Mouse (Mus musculus): ENCODE measurements at regions not wholly inside any gene's neighbourhood (a gene's known extent, or its start where the extent isn't known, plus 50 kb on each side); places are given as distances from the start of the nearest gene placed in this dataset.

DNA sequence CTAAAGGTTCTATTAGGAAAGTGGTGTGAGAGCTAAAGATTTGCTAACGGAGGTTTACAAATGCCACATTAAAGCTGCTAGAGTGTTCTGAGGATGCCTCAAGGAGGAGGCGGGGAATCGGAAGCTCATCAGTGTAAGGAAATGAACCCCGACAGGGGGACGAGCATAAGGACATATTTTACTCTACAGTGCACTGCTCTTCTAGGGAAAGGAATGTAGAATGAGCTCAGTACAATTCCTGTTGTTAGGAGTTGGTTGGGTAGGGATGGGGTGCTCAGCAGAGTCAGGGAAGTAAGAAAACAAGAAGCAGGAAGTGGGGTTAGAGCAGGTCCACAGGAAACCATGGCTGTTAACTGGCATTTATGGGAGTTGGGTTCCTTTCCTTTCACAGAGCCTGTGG, 54.6 kb downstream of the Mex3b start:
- TF ChIP-seq POLR2A (IDR thresholded peaks at IDR 0.05; ENCODE audit: extremely low read depth, insufficient read depth, low read length) = no peak
- no peak for TF ChIP-seq CTCF (IDR thresholded peaks at IDR 0.05; ENCODE audit: extremely low read depth, insufficient read depth, low read length)
- Histone ChIP-seq H3K4me1 (ENCODE audit: control insufficient read depth, insufficient read depth, low read length) (peaks cover 9% of the 10 kb centered on the region), H3K4me3 (ENCODE audit: insufficient read depth, low read length) (no peak overlapping the region), H3K27ac (ENCODE audit: insufficient read depth, low read length) (0 out of 2 replicates have a peak overlapping the region, but pooled peaks have one; percentile 32)

DNA sequence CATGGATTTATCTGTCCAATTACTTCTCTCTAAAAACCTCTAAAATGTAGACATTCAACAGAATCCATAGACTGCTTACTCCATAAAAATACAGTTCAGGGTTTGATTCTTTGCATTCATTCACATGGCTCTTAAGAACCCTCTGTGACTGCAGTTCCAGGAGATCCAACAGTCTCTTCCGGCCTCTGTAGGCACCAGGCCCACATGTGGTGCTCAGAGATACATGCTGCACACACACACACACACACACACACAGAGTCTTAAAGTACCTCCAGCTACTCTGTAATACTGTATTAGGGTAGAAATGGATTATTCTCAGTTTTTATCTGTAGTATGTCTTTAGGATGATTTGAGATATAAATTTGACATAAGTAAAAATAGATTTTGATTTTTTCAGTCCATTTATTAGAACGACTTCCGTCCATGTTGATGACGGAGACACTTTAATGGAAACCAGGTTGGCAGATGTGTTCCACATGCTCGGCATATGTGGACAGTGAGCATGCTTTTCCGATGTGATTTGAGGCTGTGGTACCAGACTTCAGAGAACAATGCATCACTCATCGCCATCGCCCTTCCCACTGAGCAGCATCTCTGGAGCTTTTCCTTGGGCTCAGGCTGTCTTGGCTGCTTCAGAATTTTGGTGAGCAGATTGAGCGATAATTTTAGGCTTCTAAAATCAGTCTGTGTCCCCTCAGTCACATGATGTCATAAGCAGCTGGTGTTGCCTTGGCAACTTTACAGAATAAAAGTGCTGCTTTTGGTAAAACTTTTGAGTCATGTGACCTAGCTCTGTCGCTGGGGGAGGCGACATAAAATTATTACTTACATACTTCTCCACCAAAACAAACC, 56.3 kb downstream of the Mex3b start:
- TF ChIP-seq CTCF (IDR thresholded peaks at IDR 0.05; ENCODE audit: extremely low read depth, insufficient read depth, low read length) = no peak
- TF ChIP-seq POLR2A (IDR thresholded peaks at IDR 0.05; ENCODE audit: extremely low read depth, insufficient read depth, low read length) = peak; percentile 52; the same call in 1 of the 2 replicates
- Histone ChIP-seq H3K4me3 (ENCODE audit: insufficient read depth, low read length) (no peak overlapping the region), H3K27ac (ENCODE audit: insufficient read depth, low read length) (0 out of 2 replicates have a peak overlapping the region, but pooled peaks have one; percentile 24), H3K4me1 (ENCODE audit: control insufficient read depth, insufficient read depth, low read length) (peaks cover 11% of the 10 kb centered on the region)

GRCm38 (mm10) chr7:82924092-82924491, 57.0 kb downstream of the Mex3b start:
- no peak for TF ChIP-seq CTCF (IDR thresholded peaks at IDR 0.05; ENCODE audit: extremely low read depth, insufficient read depth, low read length)
- TF ChIP-seq POLR2A (IDR thresholded peaks at IDR 0.05; ENCODE audit: extremely low read depth, insufficient read depth, low read length) = no peak
- Histone ChIP-seq H3K4me3 (ENCODE audit: insufficient read depth, low read length) (no peak overlapping the region), H3K4me1 (ENCODE audit: control insufficient read depth, insufficient read depth, low read length) (peaks cover 11% of the 10 kb centered on the region), H3K27ac (ENCODE audit: insufficient read depth, low read length) (no peak overlapping the region)

DNA sequence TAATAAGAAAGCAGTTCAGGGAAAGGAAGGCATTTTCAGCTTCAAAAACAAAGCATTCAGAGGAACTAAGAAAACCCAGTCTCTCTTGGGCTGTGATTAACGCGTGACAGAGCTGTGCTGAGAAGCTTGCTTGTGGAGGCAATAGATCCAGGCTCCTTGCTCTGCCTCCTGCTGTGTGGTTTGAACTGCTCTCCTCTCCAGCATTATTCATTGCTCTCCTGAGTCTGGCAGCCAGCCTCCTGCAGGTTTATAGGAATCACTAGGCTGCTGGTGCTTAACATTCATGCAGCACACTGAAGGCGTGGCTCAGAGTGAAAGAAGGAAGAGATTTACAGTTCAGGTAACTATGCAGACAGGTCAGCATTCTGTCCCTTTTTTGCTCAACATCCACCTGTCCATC, 71.2 kb downstream of the Mex3b start:
- no peak for TF ChIP-seq CTCF (IDR thresholded peaks at IDR 0.05; ENCODE audit: extremely low read depth, insufficient read depth, low read length)
- TF ChIP-seq POLR2A (IDR thresholded peaks at IDR 0.05; ENCODE audit: extremely low read depth, insufficient read depth, low read length) = no peak
- Histone ChIP-seq H3K4me1 (ENCODE audit: control insufficient read depth, insufficient read depth, low read length) (no peaks in the 10 kb centered on the region), H3K4me3 (ENCODE audit: insufficient read depth, low read length) (no peak overlapping the region), H3K27ac (ENCODE audit: insufficient read depth, low read length) (no peak overlapping the region)

- TF ChIP-seq POLR2A (IDR thresholded peaks at IDR 0.05; ENCODE audit: extremely low read depth, insufficient read depth, low read length) (no peak), CTCF (IDR thresholded peaks at IDR 0.05; ENCODE audit: extremely low read depth, insufficient read depth, low read length) (no peak)
- no peaks in the 10 kb centered on the region for H3K4me1 ChIP-seq (ENCODE audit: control insufficient read depth, insufficient read depth, low read length)
- no peak overlapping the region for H3K4me3 ChIP-seq (ENCODE audit: insufficient read depth, low read length)
- H3K27ac ChIP-seq (ENCODE audit: insufficient read depth, low read length) = no peak overlapping the region
These were observed 72.4 kb downstream of the Mex3b start for GRCm38 (mm10) chr7:82939536-82939935.

- H3K27ac ChIP-seq (ENCODE audit: insufficient read depth, low read length) = no peak overlapping the region
- no peak overlapping the region for H3K4me3 ChIP-seq (ENCODE audit: insufficient read depth, low read length)
- TF ChIP-seq POLR2A (IDR thresholded peaks at IDR 0.05; ENCODE audit: extremely low read depth, insufficient read depth, low read length) (no peak), CTCF (IDR thresholded peaks at IDR 0.05; ENCODE audit: extremely low read depth, insufficient read depth, low read length) (no peak)
- H3K4me1 ChIP-seq (ENCODE audit: control insufficient read depth, insufficient read depth, low read length) = no peaks in the 10 kb centered on the region
These were observed 76.2 kb downstream of the Mex3b start for GRCm38 (mm10) chr7:82943376-82943775.

DNA sequence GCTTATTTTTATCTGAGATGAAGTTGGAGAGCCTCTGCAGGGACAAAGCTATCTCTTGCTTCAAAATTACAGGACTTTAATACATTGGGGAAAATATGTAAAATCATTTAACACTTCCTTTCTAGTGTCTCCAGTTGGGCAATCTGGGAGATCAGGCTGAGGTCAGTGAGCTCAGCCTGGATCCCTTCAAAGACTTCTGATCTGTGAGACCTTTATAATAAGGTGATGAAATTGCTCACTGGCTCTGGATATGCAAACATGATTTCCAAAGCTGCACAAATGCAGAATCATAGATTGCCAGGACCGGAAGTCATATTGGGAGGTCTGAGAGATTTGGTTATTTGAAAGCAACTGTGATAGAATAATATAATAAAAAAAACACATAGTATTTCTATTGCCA, 76.7 kb downstream of the Mex3b start:
- TF ChIP-seq POLR2A (IDR thresholded peaks at IDR 0.05; ENCODE audit: extremely low read depth, insufficient read depth, low read length) (no peak), CTCF (IDR thresholded peaks at IDR 0.05; ENCODE audit: extremely low read depth, insufficient read depth, low read length) (no peak)
- Histone ChIP-seq H3K4me1 (ENCODE audit: control insufficient read depth, insufficient read depth, low read length) (no peaks in the 10 kb centered on the region), H3K4me3 (ENCODE audit: insufficient read depth, low read length) (no peak overlapping the region)

GRCm38 (mm10) chr7:82949372-82949771, 82.2 kb downstream of the Mex3b start:
- Histone ChIP-seq H3K4me3 (ENCODE audit: insufficient read depth, low read length) (no peak overlapping the region), H3K27ac (ENCODE audit: insufficient read depth, low read length) (no peak overlapping the region), H3K4me1 (ENCODE audit: control insufficient read depth, insufficient read depth, low read length) (no peaks in the 10 kb centered on the region)
- no peak for TF ChIP-seq CTCF (IDR thresholded peaks at IDR 0.05; ENCODE audit: extremely low read depth, insufficient read depth, low read length)
- no peak for TF ChIP-seq POLR2A (IDR thresholded peaks at IDR 0.05; ENCODE audit: extremely low read depth, insufficient read depth, low read length)

More for the DNA sequence above, 76.7 kb downstream of the Mex3b start:
- H3K27ac ChIP-seq (ENCODE audit: insufficient read depth, low read length) = no peak overlapping the region

DNA sequence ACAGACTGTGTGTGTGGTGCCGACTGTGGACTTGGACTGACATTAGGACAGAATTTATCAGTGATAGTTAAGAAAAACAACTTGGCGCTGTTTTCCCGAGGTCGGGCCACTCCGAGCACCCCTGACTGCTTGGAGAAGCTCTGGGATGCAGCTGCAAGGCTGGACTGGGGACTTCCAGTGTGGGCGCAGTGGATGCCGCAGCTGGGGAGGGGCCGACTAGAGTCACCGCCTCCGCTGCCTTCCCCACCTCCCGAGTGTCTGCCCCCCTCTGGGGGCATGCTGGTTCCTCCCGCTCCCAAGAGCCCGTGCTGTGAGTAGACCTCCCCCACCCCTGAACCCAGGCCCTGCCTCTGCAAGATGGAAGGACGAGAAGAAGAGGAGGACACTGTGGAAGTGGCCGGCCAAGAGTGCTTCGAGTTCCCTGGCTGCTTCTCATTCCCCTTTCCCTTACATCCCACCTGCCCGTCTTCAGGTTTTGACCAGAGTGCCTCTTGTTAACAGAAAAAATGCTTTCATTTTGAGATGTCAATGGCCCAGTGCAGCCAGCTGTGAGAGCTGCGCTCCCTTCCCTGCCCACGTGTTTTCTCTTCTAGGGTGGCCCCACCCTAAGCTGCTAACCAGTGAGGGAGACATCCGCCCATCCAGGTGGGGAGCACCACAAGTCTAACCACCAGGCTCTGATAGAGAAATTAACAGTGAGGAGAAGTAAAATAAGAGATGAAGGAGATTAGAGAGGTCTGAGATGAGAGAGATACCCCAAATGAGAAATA, 90.3 kb downstream of the Mex3b start:
- TF ChIP-seq POLR2A (IDR thresholded peaks at IDR 0.05; ENCODE audit: extremely low read depth, insufficient read depth, low read length) = no peak
- no peak for TF ChIP-seq CTCF (IDR thresholded peaks at IDR 0.05; ENCODE audit: extremely low read depth, insufficient read depth, low read length)
- Histone ChIP-seq H3K4me1 (ENCODE audit: control insufficient read depth, insufficient read depth, low read length) (no peaks in the 10 kb centered on the region), H3K4me3 (ENCODE audit: insufficient read depth, low read length) (no peak overlapping the region), H3K27ac (ENCODE audit: insufficient read depth, low read length) (no peak overlapping the region)
